ENCODE assay signal across 13 mouse cellular contexts in genomic region chrX:99443528-99443962, GRCm38 (mm10). TPM values are rescaled to one million over a fixed set of nuclear protein-coding genes. Genes with fewer than 3 reads are reported as not detected.
A peak's percentile ranks its signal among the peaks of the same experiment; 100 is the strongest.
DNase-seq lines count a peak whose midpoint lies in the region; ATAC-seq and TF ChIP-seq lines count a peak whose summit lies in the region.
"Had no signal": no experiment of that assay in that cellular context is flagged by ENCODE, and none has a peak within 500 bp of the region (broad histone marks: within the 10 kb centered on the region; RNA-seq: fewer than 3 reads in every experiment).

No protein-coding gene starts in this region.

- peaks cover 6% of the 10 kb centered on the region for H3K4me1 ChIP-seq in hindbrain, embryonic 12.5 days
- H3K4me1 ChIP-seq in hindbrain, embryonic 16.5 days (ENCODE audit: control insufficient read depth, insufficient read depth, low read depth, low read length): no peaks in the 10 kb centered on the region; the same call in 1 of the 2 replicates
- H3K4me1 ChIP-seq in testis, adult 2 months (ENCODE audit: control insufficient read depth, insufficient read depth, low read length): peaks cover 12% of the 10 kb centered on the region

- no peaks in the 10 kb centered on the region for H3K9me3 ChIP-seq in hindbrain, embryonic 12.5 days (replicated peaks)
- no peaks in the 10 kb centered on the region for H3K9me3 ChIP-seq in hindbrain, embryonic 16.5 days (ENCODE audit: control insufficient read depth, low read length)

- WGBS in hindbrain, embryonic 12.5 days: 32% methylated on average over 16 of the region's 16 CpGs
- 36% methylated on average over 15 of the region's 16 CpGs for WGBS in hindbrain, embryonic 16.5 days

- TF ChIP-seq CTCF in testis, adult 2 months (IDR thresholded peaks at IDR 0.05; ENCODE audit: control insufficient read depth, insufficient read depth, insufficient replicate concordance, low read depth, low read length): no peak

- 0 out of 2 replicates have a peak, but pooled peaks have one; percentile 17 for ATAC-seq in hindbrain, embryonic 12.5 days (ENCODE audit: low FRiP score)
- no peak for ATAC-seq in hindbrain, embryonic 16.5 days

- H3K4me3 ChIP-seq in hindbrain, embryonic 12.5 days: no peak overlapping the region
- no peak overlapping the region for H3K4me3 ChIP-seq in hindbrain, embryonic 16.5 days (ENCODE audit: low read length)
- no peak overlapping the region for H3K4me3 ChIP-seq in testis, adult 2 months (ENCODE audit: control insufficient read depth, low read depth, low read length)

- no peak overlapping the region for H3K4me2 ChIP-seq in hindbrain, embryonic 12.5 days (replicated peaks)
- H3K4me2 ChIP-seq in hindbrain, embryonic 16.5 days (ENCODE audit: low read length): no peak overlapping the region

- DNase-seq in testis, postnatal 10 days (ENCODE audit: low spot score): no peak
- DNase-seq in kidney, postnatal 10 days: peak; percentile 43
- no peak for DNase-seq in ovary, postnatal 10 days (ENCODE audit: low spot score)
- no peak for DNase-seq in heart, adult 9 months (ENCODE audit: low spot score in 2 of 2)
- DNase-seq in heart, postnatal 4 days: no peak
- DNase-seq: adrenal gland, adult 2 months; cerebellum, adult 11 months; heart, postnatal 10 days had no signal

- H3K36me3 ChIP-seq in hindbrain, embryonic 12.5 days: no peaks in the 10 kb centered on the region
- H3K36me3 ChIP-seq in hindbrain, embryonic 16.5 days (ENCODE audit: control insufficient read depth, insufficient read depth, low read length): no peaks in the 10 kb centered on the region
- H3K36me3 ChIP-seq in testis, adult 2 months (ENCODE audit: control insufficient read depth, insufficient read depth, low read length): no peaks in the 10 kb centered on the region

- H3K9ac ChIP-seq in hindbrain, embryonic 12.5 days: no peak overlapping the region
- no peak overlapping the region for H3K9ac ChIP-seq in hindbrain, embryonic 16.5 days (ENCODE audit: low read depth, low read length)
- H3K9ac ChIP-seq: liver, embryonic 14.5 days had no signal

- no peak for TF ChIP-seq POLR2A in testis, adult 2 months (IDR thresholded peaks at IDR 0.05; ENCODE audit: control insufficient read depth, low read depth, low read length)

- H3K27me3 ChIP-seq in hindbrain, embryonic 12.5 days: peaks cover 53% of the 10 kb centered on the region
- H3K27me3 ChIP-seq in hindbrain, embryonic 16.5 days (replicated peaks; ENCODE audit: control insufficient read depth, insufficient read depth, low read length): peaks cover 6% of the 10 kb centered on the region
- H3K27me3 ChIP-seq in testis, adult 2 months (ENCODE audit: control insufficient read depth, insufficient read depth, low read length): no peaks in the 10 kb centered on the region
- H3K27me3 ChIP-seq: CH12.LX had no signal

- H3K27ac ChIP-seq in hindbrain, embryonic 12.5 days: no peak overlapping the region
- no peak overlapping the region for H3K27ac ChIP-seq in hindbrain, embryonic 16.5 days (ENCODE audit: low read depth, low read length)
- H3K27ac ChIP-seq in testis, adult 2 months (ENCODE audit: control insufficient read depth, insufficient read depth, low read depth, low read length): peak overlapping the region; percentile 14
- H3K27ac ChIP-seq: liver, embryonic 14.5 days had no signal

RNA-seq across cellular contexts. Expression of gene Pja1, which starts 27.5 kb away (rescaled TPM):
- 248 and 274 TPM in 2 replicates for polyA plus RNA-seq in hindbrain, embryonic 12.5 days (2016; fragmentation: Nextera tagmentation; extraction: Ambion mirVana)
- 365 and 381 TPM in 2 replicates for polyA plus RNA-seq in hindbrain, embryonic 16.5 days (2015; fragmentation: Nextera tagmentation; extraction: Ambion mirVana)
- 60.0 and 60.1 TPM in 2 replicates for polyA plus RNA-seq in testis, adult 2 months (2012; rRNA removed)
- 10 to 100 TPM; 37.7 to 40.0 TPM for total RNA-seq in heart, postnatal 4 days (2021)
